Mouse (Mus musculus) testis, adult 2 months (tissue): Measurements from ENCODE around the gene Cfap43. TPM values are rescaled to one million over a fixed set of nuclear protein-coding genes. Genes with fewer than 3 reads are reported as not detected.

Experiments used
- H3K27ac ChIP-seq: fragments of 200-500 bp; 2 replicates; pipeline ENCODE4 v1.5.1; 2012; ENCODE audit warnings: low read depth, low read length; ENCODE audit not compliant: control insufficient read depth, insufficient read depth
- H3K27me3 ChIP-seq: fragments of 200-500 bp; 2 replicates; pipeline ENCODE4 v1.6.1; 2012; ENCODE audit warnings: mild to moderate bottlenecking, low read length, moderate library complexity; ENCODE audit not compliant: control insufficient read depth, insufficient read depth
- H3K36me3 ChIP-seq: fragments of 200-500 bp; 2 replicates; pipeline ENCODE4 v1.6.1; 2012; ENCODE audit warnings: mild to moderate bottlenecking, low read length; ENCODE audit not compliant: control insufficient read depth, insufficient read depth
- H3K4me1 ChIP-seq: fragments of 200-500 bp; 2 replicates; pipeline ENCODE4 v1.6.1; 2012; ENCODE audit warnings: low read length; ENCODE audit not compliant: control insufficient read depth, insufficient read depth
- H3K4me3 ChIP-seq: fragments of 200-500 bp; 2 replicates; pipeline ENCODE4 v1.5.1; 2012; ENCODE audit warnings: low read depth, mild to moderate bottlenecking, low read length, moderate library complexity, mixed read lengths; ENCODE audit not compliant: control insufficient read depth
- CTCF ChIP-seq: fragments of 200-500 bp; IDR thresholded peaks from 2 replicates; pipeline ENCODE4 v1.5.1; 2012; ENCODE audit warnings: low read depth, mild to moderate bottlenecking, inconsistent platforms, low read length, moderate library complexity; ENCODE audit not compliant: control insufficient read depth, insufficient read depth, insufficient replicate concordance
- POLR2A ChIP-seq: fragments of 200-500 bp; IDR thresholded peaks from 2 replicates; pipeline ENCODE4 v1.6.1; 2012; ENCODE audit warnings: low read depth, mild to moderate bottlenecking, inconsistent platforms, low read length, moderate library complexity; ENCODE audit not compliant: control insufficient read depth
- polyA plus RNA-seq: library from polyadenylated mRNA; depleted of rRNA; stranded (reverse); fragments of >200 nt; gene quantifications from 2 replicates; pipeline ENCODE4 v1.2.3, GENCODE M21; 2012

Cfap43 gene
- polyA plus RNA-seq, 1 experiment: 95.2 TPM

- TF ChIP-seq POLR2A (no peak), CTCF (no peak)
- Histone ChIP-seq H3K4me1 (no peaks in the 10 kb centered on the region), H3K4me3 (no peak overlapping the region), H3K36me3 (no peaks in the 10 kb centered on the region; the same call in 1 of the 2 replicates), H3K27ac (no peak overlapping the region), H3K27me3 (no peaks in the 10 kb centered on the region)
Measured at GRCm38 (mm10) chr19:47780972-47781371, 138.1 kb downstream of the Cfap43 start.

DNA sequence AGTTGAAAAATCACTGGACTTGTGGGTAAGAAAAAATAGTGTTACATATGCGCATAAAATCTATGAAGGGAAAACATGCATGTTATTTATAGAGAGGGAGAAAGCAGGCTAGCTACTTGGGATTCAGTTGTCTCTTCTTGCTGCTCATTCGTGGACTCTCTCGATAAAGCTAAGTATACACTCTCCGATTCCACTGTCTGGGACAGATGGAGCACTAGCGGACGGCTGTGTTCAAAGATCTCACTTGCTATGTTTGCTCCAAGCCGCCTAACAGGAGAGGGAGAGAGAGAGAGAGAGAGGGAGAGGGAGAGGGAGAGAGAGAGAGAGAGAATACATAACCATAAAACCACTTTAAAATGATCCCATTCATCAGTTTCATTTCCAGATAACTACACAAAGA, 138.9 kb downstream of the Cfap43 start:
- no peak for TF ChIP-seq CTCF
- TF ChIP-seq POLR2A: no peak
- Histone ChIP-seq H3K36me3 (no peaks in the 10 kb centered on the region; the same call in 1 of the 2 replicates), H3K4me1 (no peaks in the 10 kb centered on the region), H3K27me3 (no peaks in the 10 kb centered on the region), H3K27ac (no peak overlapping the region), H3K4me3 (no peak overlapping the region)

DNA sequence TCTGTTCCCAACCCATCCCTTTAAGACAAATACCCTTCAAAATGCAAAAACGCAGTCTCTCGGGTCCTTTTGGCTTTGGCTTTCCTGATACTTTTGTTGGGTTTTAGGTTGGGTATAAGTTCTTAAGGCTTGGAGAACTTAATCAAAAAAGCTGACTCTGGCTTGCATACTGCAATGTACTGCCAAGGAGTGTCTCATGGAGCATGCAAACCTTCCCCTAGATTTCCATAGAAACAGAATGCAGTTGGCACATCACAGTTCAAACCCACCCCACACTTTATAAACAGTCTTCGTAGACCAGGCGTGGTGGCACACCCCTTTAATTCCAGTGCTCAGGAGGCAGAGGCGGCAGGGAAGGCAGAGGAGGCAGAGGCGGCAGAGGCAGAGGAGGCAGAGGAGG, 141.2 kb downstream of the Cfap43 start:
- H3K36me3 ChIP-seq: no peaks in the 10 kb centered on the region; the same call in 1 of the 2 replicates
- no peaks in the 10 kb centered on the region for H3K4me1 ChIP-seq
- no peaks in the 10 kb centered on the region for H3K27me3 ChIP-seq
- no peak overlapping the region for H3K4me3 ChIP-seq
- TF ChIP-seq POLR2A: no peak
- no peak for TF ChIP-seq CTCF
- H3K27ac ChIP-seq: no peak overlapping the region

DNA sequence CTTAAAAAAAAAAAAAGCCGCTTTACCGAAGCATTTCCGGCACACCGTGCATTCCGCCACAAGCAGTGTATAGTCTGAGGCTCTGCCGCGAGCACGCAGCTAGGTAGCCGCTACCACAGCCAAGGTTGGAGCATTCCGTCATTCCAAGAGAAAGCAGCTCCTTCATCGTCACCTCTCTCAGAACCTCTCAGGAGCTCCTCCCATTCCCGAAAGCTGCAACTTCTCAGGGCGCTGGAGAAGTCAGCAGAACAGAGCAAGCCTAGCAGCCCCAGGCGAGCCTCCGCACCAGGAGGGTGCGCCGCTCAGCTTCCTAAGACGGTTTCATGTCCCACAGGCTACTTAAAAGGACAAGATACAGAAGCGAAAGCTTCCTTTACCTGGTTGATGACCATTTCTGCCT, 163.5 kb downstream of the Cfap43 start:
- Histone ChIP-seq H3K4me1 (no peaks in the 10 kb centered on the region), H3K27ac (no peak overlapping the region), H3K4me3 (peak overlapping the region; percentile 30), H3K36me3 (no peaks in the 10 kb centered on the region; the same call in 1 of the 2 replicates), H3K27me3 (no peaks in the 10 kb centered on the region)
- TF ChIP-seq CTCF (no peak), POLR2A (no peak)

GRCm38 (mm10) chr19:47754931-47755330, 164.2 kb downstream of the Cfap43 start:
- Histone ChIP-seq H3K4me3 (no peak overlapping the region), H3K27ac (no peak overlapping the region), H3K27me3 (no peaks in the 10 kb centered on the region), H3K4me1 (no peaks in the 10 kb centered on the region), H3K36me3 (no peaks in the 10 kb centered on the region; the same call in 1 of the 2 replicates)
- TF ChIP-seq POLR2A (no peak), CTCF (no peak)

- Histone ChIP-seq H3K27ac (no peak overlapping the region), H3K27me3 (no peaks in the 10 kb centered on the region), H3K36me3 (no peaks in the 10 kb centered on the region; the same call in 1 of the 2 replicates), H3K4me1 (no peaks in the 10 kb centered on the region), H3K4me3 (no peak overlapping the region)
- no peak for TF ChIP-seq POLR2A
- TF ChIP-seq CTCF: no peak
Measured at GRCm38 (mm10) chr19:47753921-47754320, 165.2 kb downstream of the Cfap43 start.

DNA sequence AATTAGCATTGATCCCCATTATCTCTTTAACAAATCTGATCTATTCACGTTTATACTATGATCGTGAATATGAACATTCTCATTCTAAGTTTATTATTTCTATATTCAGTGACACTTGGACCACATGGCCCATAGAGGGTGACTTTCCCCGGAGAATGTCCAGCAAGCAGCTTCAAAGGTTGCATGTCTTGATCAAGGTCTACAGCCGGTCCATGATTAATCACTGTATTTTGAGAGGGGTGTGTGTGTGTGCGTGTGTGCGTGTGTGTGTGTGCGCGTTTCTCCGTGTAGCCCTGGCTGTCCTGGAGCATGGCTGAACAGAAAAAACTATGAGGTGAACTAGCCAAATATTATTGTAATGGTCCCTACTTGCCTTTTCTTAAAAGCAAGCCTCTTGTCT, 166.6 kb downstream of the Cfap43 start:
- no peaks in the 10 kb centered on the region for H3K4me1 ChIP-seq
- no peak overlapping the region for H3K4me3 ChIP-seq
- H3K27me3 ChIP-seq: no peaks in the 10 kb centered on the region
- no peak overlapping the region for H3K27ac ChIP-seq
- H3K36me3 ChIP-seq: no peaks in the 10 kb centered on the region; the same call in 1 of the 2 replicates
- TF ChIP-seq CTCF (no peak), POLR2A (no peak)

DNA sequence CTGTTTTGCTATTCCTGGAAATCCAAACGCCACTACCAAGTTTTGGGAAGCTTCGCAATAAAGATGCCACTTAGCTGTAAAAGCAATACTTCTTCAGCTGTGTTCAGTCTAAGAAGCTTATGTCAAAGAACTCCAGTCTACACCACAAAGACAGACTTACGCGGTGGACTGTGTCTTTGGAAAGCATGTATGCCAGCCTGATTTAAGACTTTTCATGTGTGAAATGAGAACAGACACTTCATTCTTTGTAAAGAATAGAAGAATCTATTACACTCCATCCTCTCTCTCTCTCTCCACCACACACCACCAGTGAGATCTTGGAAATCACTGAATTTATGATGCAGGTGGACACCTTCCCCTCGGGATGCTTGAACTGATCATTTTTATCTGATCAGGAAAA, 168.7 kb downstream of the Cfap43 start:
- TF ChIP-seq CTCF (no peak), POLR2A (no peak)
- Histone ChIP-seq H3K4me3 (no peak overlapping the region), H3K4me1 (no peaks in the 10 kb centered on the region), H3K36me3 (no peaks in the 10 kb centered on the region; the same call in 1 of the 2 replicates), H3K27ac (no peak overlapping the region), H3K27me3 (no peaks in the 10 kb centered on the region)

DNA sequence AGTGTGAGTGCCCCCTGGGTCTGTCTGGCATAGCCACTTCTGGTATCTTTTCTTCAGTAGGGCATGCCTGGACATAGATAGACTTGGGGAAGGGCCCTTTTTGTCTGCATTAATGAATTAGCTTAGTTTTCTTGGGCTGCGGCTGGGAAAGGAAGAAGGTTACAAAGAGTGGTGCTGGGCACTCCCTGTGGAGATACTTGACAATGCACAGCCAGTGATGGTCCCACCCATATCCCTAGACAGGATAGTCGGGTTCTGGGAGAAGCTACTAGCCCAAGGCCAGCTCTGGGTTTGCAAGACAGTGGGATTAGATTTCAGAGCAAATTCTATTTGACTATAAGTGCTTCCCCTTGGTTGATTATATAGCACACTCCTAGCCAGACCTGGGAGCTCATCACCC, 170.1 kb downstream of the Cfap43 start:
- Histone ChIP-seq H3K27me3 (no peaks in the 10 kb centered on the region), H3K4me3 (no peak overlapping the region), H3K36me3 (no peaks in the 10 kb centered on the region; the same call in 1 of the 2 replicates), H3K4me1 (no peaks in the 10 kb centered on the region), H3K27ac (no peak overlapping the region)
- TF ChIP-seq CTCF: no peak
- no peak for TF ChIP-seq POLR2A
